Mouse (Mus musculus) frontal cortex, postnatal 10 days (tissue): ENCODE measurements at regions not wholly inside any gene's neighbourhood (a gene's known extent, or its start where the extent isn't known, plus 50 kb on each side); places are given as distances from the start of the nearest gene placed in this dataset.
A peak's percentile ranks its signal among the peaks of the same experiment; 100 is the strongest.

Experiments
- DNase-seq, 2 experiments: peaks; one replicate each; pipeline ENCODE4 v3.0.0; 2022; ENCODE audit warnings: low spot score in 2 of 2, mixed read lengths in 1 of 2

DNA sequence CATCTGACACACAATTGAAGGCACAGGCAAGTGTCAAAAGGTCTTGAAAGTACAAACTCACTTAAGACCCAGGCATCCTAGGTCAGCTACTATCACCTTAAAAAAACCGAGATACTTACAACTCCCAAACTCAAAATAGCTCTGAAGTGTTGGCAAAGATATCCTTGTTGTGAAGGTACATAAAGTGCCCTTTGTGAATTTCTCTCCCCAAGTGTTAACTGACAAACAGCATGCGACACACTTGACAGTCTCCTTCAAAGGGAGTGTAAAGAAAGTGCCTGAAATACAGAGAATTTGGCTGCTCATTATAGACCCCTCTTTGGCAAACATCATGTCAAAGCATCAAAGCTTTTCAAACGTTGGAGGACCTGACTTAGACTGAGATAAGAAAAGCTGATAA, 2634.2 kb downstream of the 9330182O14Rik start:
- DNase-seq = no peak

DNA sequence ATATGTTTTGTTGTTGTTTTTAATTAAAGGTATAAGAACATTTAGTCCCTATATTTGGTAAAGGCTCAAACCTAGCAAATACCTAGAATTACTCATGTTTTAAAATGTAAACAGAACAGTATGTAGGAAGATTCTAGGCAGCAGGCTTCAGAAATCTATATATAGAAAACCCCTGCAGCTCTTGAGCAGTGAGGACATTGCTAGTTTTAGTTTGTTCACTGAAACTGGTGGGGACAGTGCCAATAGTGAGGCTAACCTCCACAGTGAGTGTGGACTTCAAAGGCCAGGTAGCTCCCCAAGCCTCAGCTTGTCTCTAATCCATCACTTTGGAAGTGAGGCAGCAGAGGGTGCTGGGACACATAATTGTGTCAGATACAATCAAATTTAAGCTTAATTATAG, 2645.7 kb downstream of the 9330182O14Rik start:
- DNase-seq = no peak

- no peak for DNase-seq
These were observed 2667.1 kb downstream of the 9330182O14Rik start for GRCm38 (mm10) chr15:42801217-42801616.

GRCm38 (mm10) chr15:42810871-42811490, 2676.8 kb downstream of the 9330182O14Rik start:
- DNase-seq = no peak

DNA sequence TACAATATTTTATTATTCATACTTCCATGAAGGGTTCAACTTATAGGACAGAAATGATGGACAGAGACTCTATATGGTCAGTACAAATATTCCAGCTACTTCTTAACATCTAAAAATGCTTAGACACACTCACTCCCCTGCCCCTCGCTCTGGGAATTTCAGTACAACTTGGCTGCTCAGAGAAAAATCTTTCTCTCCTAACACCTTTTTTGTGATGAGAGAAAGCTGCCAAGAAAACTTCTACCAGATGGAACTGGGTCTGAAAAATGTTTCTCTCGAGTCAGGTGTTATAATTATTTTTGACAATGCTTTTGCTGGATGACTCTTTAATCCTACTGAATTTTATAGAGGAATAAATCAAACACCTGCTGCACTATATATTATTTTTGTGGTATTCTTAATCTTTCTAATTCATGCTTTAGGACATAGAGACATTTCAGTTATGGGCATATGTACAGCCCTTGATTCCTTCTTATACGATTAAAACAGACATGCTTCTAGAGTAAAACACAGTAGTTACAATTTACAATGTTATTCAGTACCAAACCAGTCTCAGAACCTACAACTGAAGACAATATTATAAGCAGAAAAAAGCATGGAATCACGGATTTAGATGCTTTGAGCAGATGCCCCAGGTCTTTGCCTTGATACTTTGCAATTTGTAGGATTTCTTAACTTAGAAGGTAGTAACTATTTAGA, 2681.0 kb downstream of the 9330182O14Rik start:
- peak in 1 of 2 experiments; percentile 4 for DNase-seq

GRCm38 (mm10) chr15:42838839-42839238, 2704.7 kb downstream of the 9330182O14Rik start:
- DNase-seq = no peak

DNA sequence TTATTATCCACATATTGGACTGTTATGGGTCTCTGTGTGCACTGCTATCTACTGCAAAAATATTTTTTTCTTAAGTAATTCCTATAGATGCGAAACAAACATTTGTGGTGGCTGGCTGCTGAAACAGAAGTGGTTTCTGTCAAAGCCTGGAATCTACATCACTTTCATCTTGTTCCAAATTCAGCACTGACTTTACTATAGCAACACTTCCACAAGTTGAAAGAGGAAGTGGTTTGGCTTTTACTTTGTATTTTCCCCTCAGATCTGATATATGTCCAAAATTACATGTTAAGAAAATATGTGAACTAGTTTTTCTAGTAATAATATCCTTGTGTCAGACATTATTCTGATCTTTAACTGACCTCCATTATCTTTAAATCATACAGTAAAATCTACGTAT, 2715.8 kb downstream of the 9330182O14Rik start:
- DNase-seq = no peak

- DNase-seq = no peak
These were observed 2738.3 kb downstream of the 9330182O14Rik start for GRCm38 (mm10) chr15:42872491-42872890.

DNA sequence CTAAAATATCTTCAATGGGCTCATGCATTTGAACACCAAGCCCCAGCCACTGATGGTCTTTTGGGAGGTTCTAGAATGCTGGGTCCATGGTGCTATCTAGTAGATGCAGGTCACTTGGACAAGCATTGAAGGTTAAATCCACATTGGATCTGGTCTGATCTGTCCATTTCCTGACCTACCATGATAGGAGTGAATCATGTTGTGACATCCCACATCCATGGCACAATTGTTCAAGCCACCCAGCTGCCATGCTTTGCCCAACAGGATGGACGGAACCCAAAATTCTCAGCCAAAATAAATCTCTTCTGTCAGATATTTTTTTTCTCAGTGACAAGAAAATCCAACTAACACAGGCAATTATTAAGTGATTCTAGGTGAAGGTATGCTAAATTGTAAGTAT, 2760.4 kb downstream of the 9330182O14Rik start:
- DNase-seq = no peak

DNA sequence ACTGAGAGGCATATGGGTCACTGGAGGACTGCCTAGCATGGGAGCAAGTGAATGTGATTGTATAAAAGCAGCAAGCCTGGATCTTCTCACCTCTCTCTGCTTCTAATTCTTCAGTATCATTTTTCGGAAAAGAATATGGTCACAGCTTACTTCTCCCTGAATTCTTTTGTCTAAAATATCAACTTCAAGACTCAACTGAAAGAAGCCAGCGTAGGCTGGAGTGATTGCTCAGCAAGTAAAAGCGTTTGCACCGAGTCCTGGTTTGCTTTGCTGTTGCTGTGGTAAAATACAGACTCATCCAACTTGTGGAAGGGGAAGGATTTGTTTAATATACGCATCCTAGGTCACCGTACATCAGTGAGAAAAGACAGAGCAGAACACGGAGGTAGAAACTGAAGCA, 2765.9 kb downstream of the 9330182O14Rik start:
- DNase-seq = no peak

- DNase-seq = no peak
These were observed 2767.6 kb downstream of the 9330182O14Rik start for GRCm38 (mm10) chr15:42901782-42902181.

- no peak for DNase-seq
These were observed 2777.2 kb downstream of the 9330182O14Rik start for GRCm38 (mm10) chr15:42911357-42911756.

DNA sequence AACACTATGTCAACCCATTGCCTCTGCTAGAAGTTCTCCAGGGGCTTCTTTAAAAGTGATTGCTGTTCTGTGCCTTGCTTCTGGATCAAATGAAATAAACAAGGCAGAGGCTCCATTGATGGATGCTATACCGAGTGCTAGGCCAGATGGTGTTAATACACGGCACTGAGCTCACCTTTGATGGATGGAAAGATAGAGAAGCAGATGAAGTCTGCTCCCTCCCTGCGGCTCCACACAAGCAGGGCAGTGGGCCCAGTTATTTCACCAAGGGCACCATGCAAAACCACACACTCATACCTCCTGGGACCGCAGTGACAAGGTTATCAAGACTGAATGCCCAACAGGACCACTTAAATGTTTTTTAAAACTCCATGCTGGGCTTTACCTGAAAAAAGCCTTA, 2778.7 kb downstream of the 9330182O14Rik start:
- no peak for DNase-seq

DNA sequence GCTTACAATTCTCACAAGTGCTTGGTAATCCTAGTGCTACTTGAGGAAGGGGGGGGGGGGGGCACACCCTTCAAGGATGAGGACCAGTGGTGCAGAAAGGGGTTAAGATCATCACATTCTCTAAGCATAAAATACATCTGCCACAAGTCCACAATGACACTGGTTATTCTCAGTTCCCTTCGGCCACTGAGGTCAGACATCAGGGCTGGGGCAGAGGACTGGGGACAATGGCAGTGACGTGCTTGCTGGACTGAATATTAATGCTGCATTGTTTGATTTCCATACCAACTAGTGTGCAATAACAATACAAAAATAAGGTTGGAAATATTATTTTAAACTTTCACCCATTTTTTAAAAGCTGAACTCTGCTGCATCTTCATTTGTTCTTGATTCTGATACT, 2779.1 kb downstream of the 9330182O14Rik start:
- DNase-seq = no peak

GRCm38 (mm10) chr15:42914099-42914498, 2779.9 kb downstream of the 9330182O14Rik start:
- DNase-seq = peak; percentile 20 to 65

- no peak for DNase-seq
These were observed 2781.0 kb downstream of the 9330182O14Rik start for GRCm38 (mm10) chr15:42915195-42915594.

GRCm38 (mm10) chr15:42921618-42922017, 2787.5 kb downstream of the 9330182O14Rik start:
- DNase-seq = no peak

- no peak for DNase-seq
These were observed 2794.2 kb downstream of the 9330182O14Rik start for GRCm38 (mm10) chr15:42928331-42928730.

GRCm38 (mm10) chr15:42944610-42945009, 2810.4 kb downstream of the 9330182O14Rik start:
- DNase-seq = no peak

DNA sequence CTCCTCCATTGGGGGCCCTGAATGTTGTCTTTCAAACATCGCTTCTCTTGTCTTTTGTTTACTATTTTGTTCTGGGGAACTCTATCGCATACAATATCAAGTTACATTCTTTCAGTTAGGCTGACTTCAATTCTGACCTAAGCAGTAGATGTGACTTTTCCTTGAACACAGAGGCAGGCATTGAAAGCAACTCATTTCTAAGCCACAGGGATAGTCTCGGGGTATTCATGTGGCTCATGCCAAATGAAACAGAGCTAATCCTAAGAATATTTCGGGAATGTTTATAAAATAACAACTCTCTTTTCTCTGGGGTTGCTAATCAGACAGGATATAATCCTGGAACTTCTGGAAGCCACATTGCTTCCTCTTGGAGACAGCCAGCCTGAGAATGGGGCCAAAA, 2821.0 kb downstream of the 9330182O14Rik start:
- DNase-seq = no peak

DNA sequence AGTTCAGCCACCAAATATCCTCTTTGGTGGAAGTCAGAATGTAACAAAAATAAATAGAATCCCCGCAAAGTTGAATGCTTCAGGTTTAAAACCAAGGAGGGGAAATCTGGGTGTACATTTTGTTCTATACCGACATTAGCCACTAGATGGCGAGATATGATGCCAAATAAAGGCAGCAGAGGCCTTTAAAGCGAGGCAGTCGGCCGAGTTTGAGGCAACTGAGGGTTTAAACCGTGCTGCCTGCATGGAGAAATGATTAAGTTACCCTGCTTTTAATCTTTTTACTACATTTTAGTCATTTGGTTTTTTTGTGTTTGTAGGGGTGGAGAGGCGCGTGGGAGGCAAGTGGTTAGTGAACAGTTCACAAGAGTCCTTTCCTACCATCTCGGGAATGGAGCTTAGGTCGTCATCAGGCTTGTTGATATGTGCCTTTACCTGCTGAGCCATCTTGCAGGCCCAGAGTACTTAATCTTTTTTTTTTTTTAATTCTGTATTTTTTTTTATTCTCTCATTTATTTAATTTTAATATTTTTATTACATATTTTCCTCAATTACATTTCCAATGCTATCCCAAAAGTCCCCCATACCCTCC, 2828.7 kb downstream of the 9330182O14Rik start:
- peak; percentile 10 to 36 for DNase-seq

- DNase-seq = no peak
These were observed 2831.1 kb downstream of the 9330182O14Rik start for GRCm38 (mm10) chr15:42965314-42965713.
